Mouse (Mus musculus) megakaryocyte, embryonic 14.5 days (primary cell): ENCODE measurements around the gene Rpap3.

Source experiments
- FLI1 ChIP-seq: IDR thresholded peaks from 2 replicates; pipeline ENCODE4 v1.6.1; 2012; ENCODE audit warnings: low read length, inconsistent platforms, mixed read lengths
- GATA1 ChIP-seq: IDR thresholded peaks from 3 replicates; pipeline ENCODE4 v1.6.1; 2012; ENCODE audit warnings: mixed read lengths, low read length, inconsistent platforms, borderline replicate concordance

GRCm38 (mm10) chr15:97731988-97732387 is 26.4 kb upstream of the Rpap3 start:
- TF ChIP-seq GATA1 = no peak
- no peak for TF ChIP-seq FLI1
